Mouse (Mus musculus): ENCODE measurements at regions not wholly inside any gene's neighbourhood (a gene's known extent, or its start where the extent isn't known, plus 50 kb on each side); places are given as distances from the start of the nearest gene placed in this dataset.

DNA sequence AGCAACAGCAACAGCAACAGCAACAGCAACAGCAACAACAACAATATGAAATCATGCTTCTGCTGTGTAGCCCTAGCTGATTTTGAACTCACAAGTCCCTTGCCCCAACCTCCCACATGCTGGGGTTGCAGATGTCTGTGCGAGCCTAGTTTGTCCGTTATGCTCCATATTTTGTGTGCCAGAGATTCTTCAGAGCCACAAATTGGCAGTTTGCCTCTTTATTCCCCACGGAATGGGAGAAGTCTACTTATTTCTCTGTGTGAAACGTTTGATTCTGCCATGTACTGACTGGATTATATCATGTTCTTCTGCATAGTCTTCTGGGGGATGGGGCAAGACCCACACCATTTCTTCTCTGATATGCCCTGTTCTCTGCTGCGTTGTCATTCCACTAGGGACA, 64.5 kb upstream of the Myocd start:
- H3K27me3 ChIP-seq (ENCODE audit: poor library complexity, severe bottlenecking), result no peaks in the 10 kb centered on the region
- DNase-seq (ENCODE audit: extremely low spot score, low spot score), result no peak
- no peaks in the 10 kb centered on the region for H3K36me3 ChIP-seq (replicated peaks)
- no peaks in the 10 kb centered on the region for H3K9me3 ChIP-seq
- H3K27ac ChIP-seq, result no peak overlapping the region
- no peaks in the 10 kb centered on the region for H3K4me1 ChIP-seq
- 88% methylated on average over 5 of the region's 5 CpGs for WGBS
- no peak overlapping the region for H3K4me3 ChIP-seq

DNA sequence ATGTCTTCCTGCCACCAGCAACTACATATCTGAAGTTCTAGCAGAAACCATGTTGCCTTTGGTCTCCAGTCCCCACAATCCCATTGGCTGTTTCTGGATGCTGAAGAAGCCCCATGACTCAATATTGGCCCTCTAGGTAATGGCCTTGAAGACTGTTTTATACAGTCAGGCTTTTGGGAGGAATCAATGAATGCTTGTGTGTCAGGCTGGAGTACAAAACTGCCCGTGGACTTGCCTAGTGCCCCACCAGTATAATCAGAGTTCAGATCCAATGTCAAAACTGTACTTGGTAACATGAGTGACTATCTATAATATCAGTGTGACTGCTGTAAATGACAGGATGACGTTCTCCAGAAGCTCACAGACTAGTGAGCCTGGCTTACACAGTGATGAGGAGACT, 63.3 kb upstream of the Myocd start:
- no peak overlapping the region for H3K4me3 ChIP-seq
- H3K27ac ChIP-seq, result no peak overlapping the region
- H3K4me1 ChIP-seq, result no peaks in the 10 kb centered on the region
- WGBS, result 82% methylated on average over 2 of the region's 2 CpGs
- no peaks in the 10 kb centered on the region for H3K9me3 ChIP-seq
- H3K27me3 ChIP-seq (ENCODE audit: poor library complexity, severe bottlenecking), result no peaks in the 10 kb centered on the region
- H3K36me3 ChIP-seq (replicated peaks), result no peaks in the 10 kb centered on the region
- DNase-seq (ENCODE audit: extremely low spot score, low spot score), result no peak

DNA sequence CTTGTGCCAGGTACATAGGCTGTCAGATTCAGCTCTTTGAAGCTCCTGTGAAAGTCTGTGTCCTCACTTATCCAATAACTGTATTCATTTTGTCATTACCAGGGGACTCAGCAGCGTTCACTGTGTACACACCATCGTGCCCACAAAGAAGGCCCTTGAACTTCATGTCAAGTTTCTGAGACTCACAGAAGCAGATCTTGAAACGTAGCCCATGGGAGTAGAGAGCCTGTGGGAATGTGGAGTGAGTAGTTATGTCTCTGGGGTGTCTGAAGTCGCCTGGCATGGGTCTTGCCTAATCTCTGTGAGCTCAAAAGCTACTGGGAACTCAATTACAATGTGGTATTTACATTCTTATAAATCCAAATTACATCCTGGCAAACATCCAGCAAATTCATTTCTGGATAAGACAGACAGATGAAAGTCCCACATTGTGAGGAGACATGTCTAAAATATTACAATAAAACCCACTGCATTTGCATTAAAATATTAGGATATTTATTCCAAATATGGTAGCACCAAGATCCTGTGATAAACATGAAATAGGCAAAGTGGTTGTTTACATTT, 53.2 kb upstream of the Myocd start:
- Histone ChIP-seq H3K4me3 (no peak overlapping the region), H3K4me1 (no peaks in the 10 kb centered on the region), H3K36me3 (replicated peaks) (no peaks in the 10 kb centered on the region), H3K27ac (no peak overlapping the region), H3K27me3 (ENCODE audit: poor library complexity, severe bottlenecking) (no peaks in the 10 kb centered on the region), H3K9me3 (no peaks in the 10 kb centered on the region)
- 74% methylated on average over 4 of the region's 4 CpGs for WGBS
- no peak for DNase-seq (ENCODE audit: extremely low spot score, low spot score)

All from forebrain, embryonic 10.5 days (tissue).